Mouse (Mus musculus) 3134 (cell line): Measurements from ENCODE around the gene Krtdap.
"Not testable (repeated sequence)": the region's sequence is repeated elsewhere in the genome, so short reads cannot be mapped to it uniquely, and the experiment has no call there.

Source experiments
- DNase-seq: peaks from one replicate; pipeline ENCODE4 v3.0.0-alpha.2; 2011; ENCODE audit warnings: low spot score; ENCODE audit not compliant: insufficient read length; ENCODE audit errors: extremely low read depth

Krtdap gene

GRCm38 (mm10) chr7:30785721-30786546, 1.8 kb upstream of the Krtdap start:
- DNase-seq = no peak

GRCm38 (mm10) chr7:30790141-30790540, 2.4 kb downstream of the Krtdap start:
- no peak for DNase-seq

GRCm38 (mm10) chr7:30791921-30792320, 4.2 kb downstream of the Krtdap start:
- no peak for DNase-seq

GRCm38 (mm10) chr7:30794921-30795320, 7.2 kb downstream of the Krtdap start:
- no peak for DNase-seq

- no peak for DNase-seq
These were observed 9.1 kb downstream of the Krtdap start for GRCm38 (mm10) chr7:30796790-30797189.

DNA sequence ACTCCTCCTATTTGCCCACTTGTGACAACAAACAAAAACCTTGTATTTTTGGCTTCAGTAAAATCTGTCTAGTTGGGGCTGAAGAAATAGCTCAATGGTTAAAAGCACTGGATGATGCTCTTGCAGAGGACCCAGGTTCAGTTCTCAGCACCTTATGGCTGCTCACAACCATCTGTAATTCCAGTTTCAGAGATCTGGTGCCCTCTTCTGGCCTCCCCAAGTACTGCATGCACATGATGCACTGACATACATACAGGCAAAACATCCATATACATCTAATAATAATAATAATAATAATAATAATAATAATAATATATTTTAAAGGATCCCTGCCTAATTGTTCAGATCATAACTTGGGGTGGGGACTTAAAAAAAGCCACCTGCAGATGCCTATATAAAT, 13.0 kb downstream of the Krtdap start:
- DNase-seq = no peak

DNA sequence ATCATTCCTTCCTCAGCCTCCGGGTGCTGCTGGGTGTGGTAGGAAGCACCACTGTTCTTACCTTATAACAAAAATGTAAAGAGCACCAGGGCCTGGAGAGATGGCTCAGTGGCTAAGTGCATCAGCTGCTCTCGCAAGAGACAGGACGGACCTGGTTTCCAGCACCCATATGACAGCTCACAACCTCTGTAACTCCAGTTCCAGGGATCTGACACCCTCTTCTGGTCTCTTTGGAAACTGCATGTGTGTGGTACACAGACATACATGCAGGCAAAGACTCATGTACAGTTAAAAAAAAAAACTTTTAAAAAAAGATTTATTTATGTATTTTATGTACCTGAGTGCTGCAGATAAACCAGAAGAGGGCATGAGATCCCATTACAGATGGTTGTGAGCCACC, 15.6 kb downstream of the Krtdap start:
- no peak for DNase-seq

- DNase-seq = no peak
These were observed 16.5 kb downstream of the Krtdap start for GRCm38 (mm10) chr7:30804026-30804715.

DNA sequence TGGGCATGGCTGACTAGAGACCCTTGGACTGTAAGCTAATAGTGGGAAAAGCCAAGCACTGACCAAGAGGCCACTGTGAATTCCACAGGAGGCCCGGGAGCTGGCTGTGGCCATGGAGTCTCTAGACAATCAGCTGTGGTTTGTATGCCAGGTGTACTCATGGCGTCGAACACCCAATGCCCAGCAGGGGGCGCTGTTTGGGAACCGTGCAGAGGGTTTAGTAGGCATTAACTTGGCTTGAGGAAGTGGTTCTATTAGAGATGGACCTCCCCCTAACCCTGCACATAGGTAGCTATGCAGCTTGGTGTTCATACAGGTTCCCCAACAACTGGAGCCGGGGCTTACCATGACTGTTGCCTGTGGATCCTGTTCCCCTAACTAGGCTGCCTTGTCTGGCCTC, 18.2 kb downstream of the Krtdap start:
- DNase-seq = no peak

GRCm38 (mm10) chr7:30810319-30810718, 22.6 kb downstream of the Krtdap start:
- no peak for DNase-seq

DNA sequence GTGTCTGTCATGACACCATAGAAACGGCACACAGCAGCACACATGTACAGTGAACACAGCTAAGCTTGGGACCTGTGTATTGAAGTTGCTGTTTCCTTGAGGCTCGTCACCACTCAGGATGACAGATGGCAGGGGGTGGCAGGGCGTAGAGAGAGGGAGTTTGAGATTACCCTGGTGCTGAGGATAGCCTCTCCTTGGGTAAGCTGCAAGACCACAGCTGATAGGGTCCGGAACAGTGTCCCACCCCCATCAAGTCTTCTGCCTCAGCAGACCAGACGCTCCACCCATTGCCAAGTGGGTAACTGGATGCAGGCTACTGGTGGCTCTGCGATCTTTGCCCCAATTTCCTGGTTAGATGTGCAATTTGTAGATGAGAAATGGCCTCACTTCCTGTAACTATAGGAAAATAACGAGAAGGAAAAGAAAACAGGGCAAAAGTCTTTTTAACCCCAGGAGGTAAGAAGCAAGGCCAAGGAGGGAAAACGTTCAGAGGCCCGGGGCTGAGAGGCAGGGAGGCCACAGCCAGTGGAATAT, 24.1 kb downstream of the Krtdap start:
- no peak for DNase-seq

DNA sequence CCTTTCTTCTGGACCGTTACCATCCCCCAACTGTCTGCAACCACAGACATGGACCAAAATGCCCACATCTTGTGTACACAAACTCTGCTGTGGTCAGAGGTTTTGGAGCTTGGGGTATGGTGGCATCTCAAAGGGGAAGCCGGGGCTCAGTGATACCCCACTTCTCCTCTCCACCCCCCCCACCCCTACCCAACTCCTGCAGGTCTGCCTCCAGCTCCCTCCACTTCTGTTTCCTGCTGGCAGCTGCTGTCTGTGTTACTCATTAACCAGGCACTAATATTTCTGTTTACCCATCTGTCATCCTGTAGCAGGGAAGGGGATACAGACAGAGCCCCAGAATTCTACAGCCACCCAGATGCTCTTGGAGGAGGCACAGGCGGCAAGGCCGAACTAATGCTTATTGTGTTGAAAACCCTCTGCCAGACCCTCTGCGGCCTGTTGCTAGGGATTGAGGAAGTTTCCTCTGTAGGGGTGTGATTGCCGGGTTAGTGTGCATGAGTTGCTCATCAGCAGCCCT, 24.7 kb downstream of the Krtdap start:
- no peak for DNase-seq

DNA sequence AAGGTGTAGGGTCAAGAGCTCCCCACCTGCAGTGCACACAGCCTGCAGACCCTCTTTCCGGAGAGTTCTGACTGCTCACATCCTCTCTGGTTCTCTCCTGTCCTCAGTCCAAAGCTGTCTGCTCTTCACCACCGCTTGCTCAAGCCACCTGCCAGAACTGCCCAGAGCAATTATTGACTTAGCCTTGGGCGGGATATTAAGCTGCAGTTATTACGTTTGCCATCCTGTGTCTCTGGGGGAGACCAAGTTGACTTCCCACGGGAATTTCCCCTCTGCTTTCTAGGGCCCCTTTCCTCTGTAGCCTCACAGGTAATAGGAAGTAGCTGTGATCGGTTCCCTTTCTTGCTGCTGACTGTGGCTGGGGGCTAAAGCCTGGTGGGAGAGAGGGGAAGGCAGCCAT, 32.4 kb downstream of the Krtdap start:
- DNase-seq = no peak

DNA sequence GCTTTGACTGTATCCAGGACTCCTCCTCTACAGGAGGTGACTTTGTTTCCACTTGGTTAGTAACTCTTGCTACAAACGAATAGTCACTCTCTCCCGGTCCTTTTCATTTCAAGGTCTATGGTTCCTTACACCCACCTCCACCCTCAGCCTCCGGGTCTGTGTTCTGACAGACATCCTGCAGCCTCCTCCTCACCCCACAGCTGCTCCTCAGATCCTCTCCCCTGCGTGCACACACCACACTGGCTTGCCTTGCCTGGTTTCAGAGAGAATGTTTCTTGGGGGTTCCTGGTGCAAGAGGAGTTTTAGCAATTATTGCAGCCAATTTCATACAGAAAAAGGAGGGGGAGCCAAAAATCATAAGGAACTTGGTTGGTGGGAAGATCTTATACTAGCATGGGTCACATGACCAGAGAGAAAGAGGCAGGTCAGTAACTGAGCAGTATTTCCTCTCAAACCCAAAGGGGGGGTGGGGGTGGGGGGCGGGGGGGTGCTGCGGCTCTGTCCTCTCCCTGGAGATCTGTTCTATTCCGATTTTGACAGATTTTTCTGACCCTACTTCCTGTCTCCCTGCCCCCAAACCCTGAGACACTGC, 33.3 kb downstream of the Krtdap start:
- no peak for DNase-seq

DNA sequence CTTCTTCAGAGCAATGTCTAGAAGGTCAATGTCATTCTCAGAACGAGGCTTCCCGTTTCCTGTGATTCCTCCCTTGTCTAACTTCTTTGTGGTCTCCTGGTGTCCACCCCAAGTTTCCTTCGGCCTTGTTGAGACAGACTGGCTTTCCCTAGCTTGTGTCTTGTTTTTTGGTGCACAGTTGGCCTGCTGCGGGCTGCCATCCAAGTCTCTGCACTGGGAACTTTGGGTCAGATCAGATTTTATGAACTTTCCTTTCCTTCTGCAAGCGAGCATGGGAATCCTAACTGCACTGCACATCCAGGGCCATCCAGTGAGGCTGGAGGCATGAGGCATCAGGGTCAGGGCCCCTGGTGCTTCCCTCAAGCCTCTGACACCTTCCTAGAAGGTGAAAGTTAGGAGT, 33.8 kb downstream of the Krtdap start:
- DNase-seq = no peak

GRCm38 (mm10) chr7:30823675-30824074, 36.0 kb downstream of the Krtdap start, which contains the start of gene Ffar2:
Ffar2 (minus strand) TSS chr7:30823775.
- DNase-seq = no peak

DNA sequence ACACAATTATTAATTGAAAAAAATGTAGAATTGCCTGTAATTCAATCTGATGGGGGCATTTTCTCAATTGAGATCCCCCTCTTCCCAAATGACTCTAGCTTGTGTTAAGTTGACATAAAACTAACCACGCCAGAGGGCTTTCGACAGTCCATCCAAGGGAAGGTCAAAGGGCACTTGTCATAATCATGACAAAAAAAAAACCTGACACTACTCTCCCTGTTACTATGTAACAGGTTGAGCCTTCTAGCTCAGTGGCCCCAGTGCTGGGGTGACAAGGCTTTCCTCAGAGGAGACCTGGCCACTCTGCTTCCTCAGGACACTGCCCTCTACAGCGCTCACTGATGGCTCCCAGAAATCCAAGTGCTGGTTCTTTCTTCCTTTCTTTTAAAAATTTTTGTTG, 36.6 kb downstream of the Krtdap start:
- DNase-seq = no peak

DNA sequence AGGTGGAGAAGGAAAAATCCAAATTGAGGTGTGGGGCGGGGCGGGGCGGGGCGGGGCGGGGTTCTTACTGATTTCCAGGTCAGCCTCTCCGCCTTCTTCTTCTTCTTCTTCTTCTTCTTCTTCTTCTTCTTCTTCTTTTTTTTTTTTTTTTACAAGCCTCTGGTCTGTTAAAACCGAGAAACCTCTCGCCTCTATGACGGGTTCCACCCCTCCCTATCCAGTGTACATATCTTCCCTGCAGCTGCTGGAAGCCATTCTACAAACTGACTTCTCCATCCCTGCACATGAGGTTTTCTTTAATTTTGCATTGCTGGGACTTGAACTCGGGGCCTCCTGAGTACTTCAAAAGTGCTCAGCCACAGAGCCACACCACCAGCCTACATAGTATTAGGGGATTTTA, 39.0 kb downstream of the Krtdap start:
- no peak for DNase-seq

- not testable (repeated sequence) for DNase-seq
These were observed 41.2 kb downstream of the Krtdap start for GRCm38 (mm10) chr7:30828871-30829270.

- DNase-seq = no peak
These were observed 41.7 kb downstream of the Krtdap start for GRCm38 (mm10) chr7:30829428-30829827.

DNA sequence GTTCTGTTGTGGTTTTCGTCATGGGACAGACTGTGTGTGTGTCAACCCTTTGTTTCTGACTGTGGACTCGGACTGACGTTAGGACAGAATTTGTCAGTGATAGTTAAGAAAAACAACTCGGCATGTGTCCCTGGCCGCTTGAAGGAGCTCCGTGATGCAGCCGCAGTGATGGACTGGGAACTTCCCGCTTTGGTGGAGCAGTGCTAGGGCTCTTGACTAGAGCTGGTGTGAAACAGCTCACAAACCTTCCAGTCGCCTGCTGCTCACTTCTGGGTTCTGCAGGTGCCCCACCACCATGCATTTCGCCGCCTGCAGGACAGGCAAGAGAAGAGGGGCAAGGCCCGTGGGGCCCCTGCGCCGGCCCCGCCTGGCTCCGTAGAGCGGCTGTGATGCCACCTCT, 44.6 kb downstream of the Krtdap start:
- DNase-seq = no peak
